Mouse (Mus musculus) lung, postnatal 36 days (tissue): ENCODE measurements around the gene Cadps2.

Source experiments
- DNase-seq: peaks from one replicate; pipeline ENCODE4 v3.0.0; 2022; ENCODE audit warnings: mixed read lengths

Cadps2 gene

GRCm38 (mm10) chr6:23839009-23839811 is at the start of gene Cadps2:
Gene Cadps2 (minus strand): TSS chr6:23839421.
- DNase-seq: peak; percentile 74

- DNase-seq: peak; percentile 75
Measured at GRCm38 (mm10) chr6:23886418-23886817, 47.2 kb upstream of the Cadps2 start.

- DNase-seq: no peak
Measured at GRCm38 (mm10) chr6:23876765-23877408, 37.7 kb upstream of the Cadps2 start.

GRCm38 (mm10) chr6:23876363-23876762 is 37.1 kb upstream of the Cadps2 start:
- DNase-seq: no peak

- DNase-seq: no peak
Measured at GRCm38 (mm10) chr6:23873812-23874211, 34.6 kb upstream of the Cadps2 start.

GRCm38 (mm10) chr6:23873231-23873630 is 34.0 kb upstream of the Cadps2 start:
- no peak for DNase-seq

- no peak for DNase-seq
Measured at GRCm38 (mm10) chr6:23869971-23870370, 30.8 kb upstream of the Cadps2 start.

GRCm38 (mm10) chr6:23866298-23866697 is 27.1 kb upstream of the Cadps2 start:
- no peak for DNase-seq

GRCm38 (mm10) chr6:23853464-23853863 is 14.2 kb upstream of the Cadps2 start:
- DNase-seq: no peak

- DNase-seq: peak; percentile 57
Measured at GRCm38 (mm10) chr6:23840001-23840400, 780 bp upstream of the Cadps2 start.

GRCm38 (mm10) chr6:23838401-23839008 is 716 bp downstream of the Cadps2 start:
- DNase-seq: peak; percentile 10

- no peak for DNase-seq
Measured at GRCm38 (mm10) chr6:23837631-23838030, 1.6 kb downstream of the Cadps2 start.

GRCm38 (mm10) chr6:23837127-23837526 is 2.1 kb downstream of the Cadps2 start:
- DNase-seq: peak; percentile 7

- DNase-seq: no peak
Measured at GRCm38 (mm10) chr6:23836694-23837093, 2.5 kb downstream of the Cadps2 start.

- no peak for DNase-seq
Measured at GRCm38 (mm10) chr6:23835552-23835951, 3.7 kb downstream of the Cadps2 start.

- DNase-seq: no peak
Measured at GRCm38 (mm10) chr6:23830741-23831140, 8.5 kb downstream of the Cadps2 start.

GRCm38 (mm10) chr6:23829338-23829737 is 9.9 kb downstream of the Cadps2 start:
- DNase-seq: no peak

GRCm38 (mm10) chr6:23821819-23822218 is 17.4 kb downstream of the Cadps2 start:
- no peak for DNase-seq

GRCm38 (mm10) chr6:23810087-23810486 is 29.1 kb downstream of the Cadps2 start:
- DNase-seq: no peak

GRCm38 (mm10) chr6:23809344-23809743 is 29.9 kb downstream of the Cadps2 start:
- DNase-seq: no peak

GRCm38 (mm10) chr6:23805333-23805732 is 33.9 kb downstream of the Cadps2 start:
- DNase-seq: no peak

- DNase-seq: peak; percentile 58
Measured at GRCm38 (mm10) chr6:23791822-23792221, 47.4 kb downstream of the Cadps2 start.

GRCm38 (mm10) chr6:23777641-23778040 is 61.6 kb downstream of the Cadps2 start:
- peak; percentile 30 for DNase-seq

- DNase-seq: no peak
Measured at GRCm38 (mm10) chr6:23762204-23762603, 77.0 kb downstream of the Cadps2 start.
